Mouse (Mus musculus) MN1 (cell line): Measurements from ENCODE around the gene Igfbp7.

ENCODE experiments used
- DNase-seq: peaks from one replicate; pipeline ENCODE4 v3.0.0-alpha.2; 2016; ENCODE audit warnings: low spot score

The Igfbp7 gene

GRCm38 (mm10) chr5:77351691-77352090 lies 56.1 kb downstream of the Igfbp7 start:
- DNase-seq = no peak

DNA sequence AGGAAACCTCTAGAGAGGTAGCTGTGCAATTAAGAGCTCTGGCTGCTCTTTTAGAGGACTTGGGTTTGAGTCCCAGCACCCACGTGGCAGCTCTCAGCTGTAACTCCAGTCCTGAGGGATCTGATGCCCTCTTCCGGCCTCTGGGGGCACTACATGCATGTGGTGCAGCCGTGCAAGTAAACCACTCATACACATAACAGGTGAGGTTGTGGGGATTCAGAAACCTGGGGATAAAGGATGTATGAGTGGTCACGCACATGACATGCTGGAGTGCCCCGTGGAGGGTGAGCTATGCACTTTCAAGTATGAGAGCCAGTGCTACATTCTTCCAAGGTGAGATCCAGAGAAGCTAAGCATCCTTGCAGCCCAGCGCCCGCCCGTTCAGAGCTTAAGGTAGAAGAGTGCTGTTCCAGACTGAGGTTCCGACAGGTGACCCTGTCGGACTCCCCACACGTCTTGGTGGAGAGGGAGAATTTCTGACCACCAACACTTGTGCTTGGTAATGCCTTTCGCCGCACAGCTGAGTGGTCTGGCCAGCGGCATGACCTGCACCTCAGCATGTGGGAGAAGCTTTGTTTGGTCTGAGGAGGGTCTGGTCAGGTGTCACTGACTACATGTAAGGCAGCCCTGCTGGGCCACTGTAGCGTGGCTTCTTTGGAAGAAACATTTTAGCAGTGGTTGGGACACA lies 57.7 kb downstream of the Igfbp7 start:
- no peak for DNase-seq

GRCm38 (mm10) chr5:77348901-77349300 lies 58.9 kb downstream of the Igfbp7 start:
- no peak for DNase-seq

DNA sequence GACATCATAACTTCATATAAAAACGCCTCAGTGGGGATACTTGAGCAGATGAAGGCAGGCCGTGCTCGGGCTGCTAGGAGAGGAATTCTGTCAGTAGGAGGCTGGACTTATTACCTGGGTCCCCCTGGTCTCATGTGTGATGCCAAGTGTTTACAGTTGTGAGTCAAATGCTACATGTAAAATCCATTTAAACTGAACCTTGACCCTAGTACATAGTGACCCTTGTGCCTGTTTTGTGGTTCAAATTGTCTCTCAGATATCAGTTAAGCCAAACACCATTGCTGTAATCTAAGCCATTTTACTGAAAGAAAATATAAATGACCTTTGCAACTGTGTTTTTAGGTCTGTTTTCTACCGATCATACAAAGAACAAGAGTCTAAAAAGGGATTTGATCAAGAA lies 67.8 kb downstream of the Igfbp7 start:
- no peak for DNase-seq

DNA sequence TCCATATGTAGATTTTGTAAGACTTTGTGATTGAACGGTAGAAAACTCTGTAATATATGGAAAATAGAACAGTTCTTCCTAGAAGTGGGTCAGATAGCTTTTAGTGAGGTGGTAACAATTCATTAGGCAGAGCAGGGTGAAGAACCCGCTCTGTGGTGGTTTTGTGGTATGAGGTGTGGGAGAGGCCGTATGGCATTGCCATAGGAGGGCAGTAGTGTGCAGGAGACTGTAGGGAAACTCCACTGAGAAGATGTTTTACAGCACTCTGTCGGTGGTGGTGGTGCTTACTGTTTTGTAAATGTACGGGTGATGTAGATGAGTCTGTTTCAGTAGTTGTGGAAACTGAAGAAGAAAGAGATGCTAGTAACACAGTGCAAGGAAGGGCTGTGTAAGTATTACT lies 77.7 kb downstream of the Igfbp7 start:
- no peak for DNase-seq

DNA sequence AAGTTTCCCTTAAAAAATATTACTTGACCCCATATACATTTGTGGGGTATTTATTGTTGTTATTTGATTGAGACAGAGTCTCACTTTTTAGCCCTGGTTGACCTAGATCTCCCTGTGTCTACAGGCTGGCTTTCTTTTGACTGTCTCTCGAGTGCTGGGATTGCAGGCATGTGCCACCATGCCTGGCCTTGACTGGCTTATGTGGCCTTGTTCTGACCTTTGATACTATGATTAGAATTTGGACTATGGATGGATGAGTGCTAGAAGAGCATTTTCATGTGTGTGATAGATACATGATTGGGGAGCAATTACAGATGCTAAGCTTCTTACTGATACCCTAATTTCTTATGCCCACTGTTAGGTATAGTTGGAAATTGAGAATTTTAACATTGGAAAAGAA lies 82.9 kb downstream of the Igfbp7 start:
- DNase-seq = no peak

GRCm38 (mm10) chr5:77314986-77315385 lies 92.9 kb downstream of the Igfbp7 start:
- no peak for DNase-seq

GRCm38 (mm10) chr5:77314206-77314605 lies 93.6 kb downstream of the Igfbp7 start:
- DNase-seq = no peak

DNA sequence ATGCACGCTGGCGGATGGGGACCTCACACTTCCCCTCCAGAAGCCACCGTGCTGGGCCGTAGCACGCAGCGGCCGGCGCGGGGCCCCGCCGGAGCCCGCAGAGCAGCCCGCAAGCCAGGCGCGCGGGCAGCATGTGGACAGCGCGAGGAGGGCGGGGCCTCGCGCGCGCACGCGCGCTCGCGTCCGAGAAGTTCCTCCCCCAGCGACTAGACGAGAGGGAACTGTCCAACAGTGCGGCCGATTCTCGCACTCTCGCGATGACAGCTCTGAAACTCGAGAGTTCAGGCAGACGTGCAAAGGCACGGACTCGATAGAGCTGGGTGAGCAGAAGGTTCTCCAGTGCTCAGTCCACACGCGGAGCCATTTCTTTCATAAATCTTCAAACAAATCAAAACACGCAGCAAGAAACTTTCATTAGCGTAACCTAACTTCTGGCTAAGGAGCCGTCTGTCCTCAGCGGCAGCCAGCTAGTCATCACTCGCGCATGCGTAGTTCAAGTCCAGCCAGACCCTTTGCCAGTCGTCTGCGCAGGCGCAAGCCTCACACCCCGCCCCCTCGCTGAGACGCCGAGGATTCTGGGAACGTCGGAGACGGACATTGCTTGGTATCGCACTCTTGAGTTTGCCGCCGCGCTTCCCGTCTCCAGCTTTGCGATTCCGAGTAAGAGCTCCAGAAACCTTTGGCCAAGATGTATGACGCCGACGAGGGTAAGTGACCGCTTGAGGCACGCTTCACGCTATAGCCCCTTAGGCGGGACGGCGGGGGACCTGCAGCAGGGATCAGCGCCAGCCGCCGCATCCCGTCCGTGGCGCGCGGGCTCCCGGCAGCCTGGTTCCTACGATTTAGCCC lies 97.7 kb downstream of the Igfbp7 start, which contains the start of the genes Noa1 and Polr2b:
TSS of gene Noa1 (minus strand) at position 161 of the 849 bp plus-strand sequence.
TSS of gene Polr2b (plus strand) at position 224 of the 849 bp plus-strand sequence.
- peak; percentile 98 for DNase-seq

DNA sequence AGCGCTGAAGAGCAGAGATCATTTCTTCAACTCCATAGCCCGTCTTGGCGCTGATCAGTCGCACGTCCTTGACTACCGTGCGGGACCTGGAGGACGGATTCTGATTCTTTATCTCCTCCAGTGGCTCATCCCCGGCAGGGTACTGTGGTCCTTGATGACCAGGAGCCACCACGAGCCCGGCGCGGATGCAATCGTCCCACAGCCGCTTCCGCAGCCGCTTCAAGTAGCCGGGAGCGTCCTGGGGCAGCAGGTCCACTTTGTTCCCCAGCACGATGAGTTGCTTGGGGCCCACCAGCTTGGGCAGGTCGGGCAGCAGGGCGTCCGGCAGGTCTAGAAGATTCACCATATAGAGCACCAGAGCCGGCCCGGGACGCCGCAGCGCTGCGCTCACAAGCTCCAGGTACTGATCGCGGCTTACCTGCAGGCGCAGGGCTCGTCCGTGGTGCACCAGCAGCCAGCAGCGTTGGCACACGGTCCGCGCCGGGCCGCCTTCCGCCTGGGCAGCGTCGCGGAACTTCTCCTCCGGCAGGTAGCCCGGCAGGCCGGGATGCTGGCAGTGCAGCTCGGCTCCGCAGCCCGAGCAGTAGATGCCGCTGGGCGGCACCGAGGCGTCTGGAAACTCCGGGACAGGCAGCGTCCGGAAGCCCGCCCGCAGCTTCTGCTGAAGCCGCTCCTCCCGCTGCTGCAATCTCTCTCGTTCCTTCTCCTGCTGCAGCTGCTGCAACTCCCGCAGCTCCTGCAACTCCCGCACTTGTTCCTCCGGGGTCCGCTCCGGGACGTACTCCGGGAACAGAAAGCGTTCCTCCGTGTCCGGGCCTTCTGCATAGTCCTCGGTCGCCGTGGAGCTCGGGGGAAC lies 98.6 kb downstream of the Igfbp7 start:
- DNase-seq = peak; percentile 24

GRCm38 (mm10) chr5:77307821-77308553 lies 99.9 kb downstream of the Igfbp7 start:
- no peak for DNase-seq

GRCm38 (mm10) chr5:77301296-77301903 lies 106.4 kb downstream of the Igfbp7 start:
- no peak for DNase-seq

DNA sequence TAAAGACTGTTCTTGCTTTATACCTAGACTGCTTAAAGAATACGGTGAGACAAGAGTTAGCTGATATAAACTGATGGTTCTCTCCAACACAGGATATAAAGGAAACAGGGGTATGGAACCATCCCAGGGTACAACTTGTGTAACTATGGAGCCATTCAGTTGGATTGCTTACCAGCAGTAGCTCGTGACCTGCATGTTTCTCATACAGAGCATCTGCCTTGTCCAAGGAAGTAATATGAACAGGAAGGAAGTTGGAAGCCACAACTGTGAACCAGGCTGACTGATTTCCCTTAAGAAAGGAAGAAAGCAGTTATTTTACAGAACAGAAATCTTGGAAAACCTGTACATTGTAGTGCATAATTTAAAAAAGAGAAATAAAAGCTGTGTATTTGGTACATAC lies 108.4 kb downstream of the Igfbp7 start:
- DNase-seq = no peak
